ENCODE assay signal across 8 mouse cellular contexts in the genomic region with DNA sequence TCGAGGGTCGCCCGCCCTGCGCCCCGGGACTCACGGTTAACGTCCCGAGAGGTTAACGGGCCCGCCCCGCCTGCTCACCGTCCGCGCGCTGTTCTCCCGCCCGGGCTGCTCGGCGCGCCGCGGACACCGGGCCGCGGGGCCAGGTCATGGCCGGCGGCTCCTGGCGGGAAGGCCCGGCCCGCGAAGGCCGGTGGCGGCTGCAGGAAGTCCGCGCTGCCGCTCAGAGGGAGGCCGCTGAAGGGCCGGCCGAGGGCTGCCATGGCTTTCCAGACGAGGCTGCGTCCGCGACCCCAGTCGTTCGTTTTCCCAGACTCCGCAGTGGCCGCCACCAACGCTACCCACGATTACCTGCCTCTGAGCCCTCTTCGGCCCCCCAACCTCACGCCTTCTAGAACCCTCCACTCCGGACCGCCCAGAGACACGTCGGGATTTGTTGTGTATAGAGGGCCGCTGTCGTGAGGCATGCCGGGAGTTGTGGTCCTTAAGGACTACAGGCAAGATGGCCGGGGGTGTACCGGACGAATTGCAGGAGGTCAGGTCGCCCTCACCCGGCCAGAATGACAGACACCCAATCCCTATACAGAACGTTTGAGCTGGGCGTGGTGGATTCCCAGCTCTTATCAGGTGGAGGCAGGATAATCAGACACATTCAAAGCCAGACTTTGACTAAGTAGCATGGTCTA. TPM values are rescaled to one million over a fixed set of nuclear protein-coding genes. Genes with fewer than 3 reads are reported as not detected.
DNase-seq lines count a peak whose midpoint lies in the region; ATAC-seq lines count a peak whose summit lies in the region.

Ccdc117 (minus strand) TSS at position 389 of the 683 bp plus-strand sequence.

- peak; percentile 99 for DNase-seq in R1 (ENCODE audit: low read depth, low spot score)
- peak; percentile 90 to 94 for DNase-seq in cerebellum, postnatal 25 days
- peak; percentile 57 to 74 for DNase-seq in frontal cortex, postnatal 25 days (ENCODE audit: low spot score in 2 of 2)
- DNase-seq in hindbrain, embryonic 14.5 days (ENCODE audit: low spot score): peak; percentile 84
- peak; percentile 86 for DNase-seq in left cerebral cortex, adult 11 months (ENCODE audit: low spot score)
- peak; percentile 93 to 95 for DNase-seq in lung, postnatal 4 days
- DNase-seq in retina, postnatal 7 days (ENCODE audit: low read depth, low spot score): peak; percentile 81
- DNase-seq in urinary bladder, adult 2 months (ENCODE audit: low spot score): peak; percentile 73

- H3K27me3 ChIP-seq in hindbrain, embryonic 14.5 days (ENCODE audit: control insufficient read depth, insufficient read depth, low read length): no peaks in the 10 kb centered on the region

- H3K36me3 ChIP-seq in hindbrain, embryonic 14.5 days (replicated peaks; ENCODE audit: control insufficient read depth, insufficient read depth): peaks cover 3% of the 10 kb centered on the region

- peak within 1 kb of the TSS; percentile 82 for H3K4me2 ChIP-seq in hindbrain, embryonic 14.5 days (replicated peaks)

- ATAC-seq in hindbrain, embryonic 14.5 days (ENCODE audit: low FRiP score): peak; percentile 98

- H3K27ac ChIP-seq in hindbrain, embryonic 14.5 days: peak within 1 kb of the TSS; percentile 63; the same call in 1 of the 2 replicates

- under 1% methylated on average over 64 of the region's 65 CpGs for WGBS in hindbrain, embryonic 14.5 days

- H3K4me1 ChIP-seq in hindbrain, embryonic 14.5 days (replicated peaks; ENCODE audit: control insufficient read depth, insufficient read depth, low read length): peaks cover 13% of the 10 kb centered on the region

- peak within 1 kb of the TSS; percentile 95 for H3K4me3 ChIP-seq in hindbrain, embryonic 14.5 days (replicated peaks; ENCODE audit: low read length)

- H3K9ac ChIP-seq in hindbrain, embryonic 14.5 days: peak within 1 kb of the TSS; percentile 91

- H3K9me3 ChIP-seq in hindbrain, embryonic 14.5 days (ENCODE audit: control insufficient read depth, low read length): no peaks in the 10 kb centered on the region

RNA-seq across cellular contexts. Expression of gene Ccdc117, which starts in this region (rescaled TPM):
- polyA plus RNA-seq in hindbrain, embryonic 14.5 days (2014; fragmentation: Nextera tagmentation; extraction: Ambion mirVana): 11.4 and 15.4 TPM in 2 replicates
- polyA plus RNA-seq in urinary bladder, adult 2 months (2012; rRNA removed): 12.8 and 13.5 TPM in 2 replicates

Comparison
In these comparisons a context has a peak if more than half of its experiments do, and no peak if none do; other contexts are left out.
1. Peak in every context shown above with its lines: DNase-seq, ATAC-seq, H3K4me3 ChIP-seq and H3K27ac ChIP-seq.